Mouse (Mus musculus): Measurements from ENCODE around the gene Atic.
A peak's percentile ranks its signal among the peaks of the same experiment; 100 is the strongest.

DNA sequence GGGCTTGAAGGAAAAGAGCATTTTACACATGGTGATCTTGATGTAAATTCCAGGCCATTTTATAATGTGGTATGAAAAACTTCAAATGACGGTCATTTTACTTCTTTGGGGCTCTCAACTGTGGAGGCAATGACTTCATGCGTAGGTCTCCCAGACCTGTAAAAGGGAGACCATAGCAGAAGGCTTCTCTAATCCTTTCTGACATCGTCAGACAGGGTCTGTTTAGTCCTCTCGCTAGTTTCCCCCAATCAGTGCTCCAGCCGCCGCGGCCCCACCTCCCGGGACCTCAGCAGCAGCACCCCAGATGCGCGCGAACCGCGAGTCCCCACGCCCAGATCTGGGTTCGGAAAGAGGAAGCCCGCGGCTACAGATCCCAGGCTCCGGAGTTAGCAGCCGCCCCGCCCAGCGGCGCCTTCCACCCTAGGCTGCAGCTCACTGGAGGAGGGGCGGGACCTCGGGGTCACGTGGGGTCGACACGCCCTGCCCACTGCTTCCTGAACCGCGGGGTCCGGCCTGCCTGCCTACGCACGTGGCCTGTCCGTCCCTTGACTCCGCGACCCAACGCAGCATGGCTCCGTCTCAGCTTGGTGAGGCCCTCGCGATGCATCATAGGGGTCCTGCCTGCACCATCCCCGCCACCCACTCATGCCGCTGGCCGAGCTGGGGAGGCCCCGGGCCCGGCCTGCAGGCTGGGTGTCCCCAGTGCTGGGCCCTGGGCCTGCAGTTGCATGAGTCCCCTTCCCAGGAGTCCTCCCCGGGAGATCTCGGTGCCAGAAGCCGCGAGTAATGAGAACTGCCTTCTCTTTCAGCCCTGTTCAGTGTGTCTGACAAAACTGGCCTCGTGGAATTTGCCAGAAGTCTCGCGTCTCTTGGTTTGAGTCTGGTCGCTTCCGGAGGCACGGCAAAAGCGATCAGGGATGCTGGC, at the start of gene Atic:
- TF ChIP-seq POLR2A (IDR thresholded peaks at IDR 0.05; ENCODE audit: borderline replicate concordance, low read depth, low read length) (0 out of 2 replicates have a peak, but pooled peaks have one; percentile 12), CTCF (IDR thresholded peaks at IDR 0.05; ENCODE audit: low read depth, low read length) (no peak)

Data from bone marrow macrophage, adult 2 months (primary cell).